Mouse (Mus musculus): ENCODE data around the gene Il12rb1. TPM values are rescaled to one million over a fixed set of nuclear protein-coding genes. Genes with fewer than 3 reads are reported as not detected.

The Il12rb1 gene
- polyA plus RNA-seq (2014; fragmentation: Illumina TruSeq; extraction: RNeasy Lipid Tissue Mini Kit (QIAGEN cat#74804); ENCODE audit: low replicate concordance) = not detected

GRCm38 (mm10) chr8:70808239-70808638 is at the start of gene Il12rb1:
Il12rb1 (plus strand) TSS chr8:70808449.

GRCm38 (mm10) chr8:70760775-70761406 is 47.4 kb upstream of the Il12rb1 start, which contains the start of gene Mpv17l2:
Mpv17l2 (minus strand) TSS chr8:70760946.

GRCm38 (mm10) chr8:70776496-70777444 is 31.5 kb upstream of the Il12rb1 start, which contains the start of gene Pik3r2:
Pik3r2 (minus strand) TSS chr8:70776713.

GRCm38 (mm10) chr8:70804481-70805206 is 3.6 kb upstream of the Il12rb1 start, which contains the start of gene Mast3:
Mast3 (minus strand) TSS chr8:70805054.

GRCm38 (mm10) chr8:70839408-70840351 is 31.4 kb downstream of the Il12rb1 start, which contains the start of gene Arrdc2:
Arrdc2 (minus strand) TSS chr8:70839720.

GRCm38 (mm10) chr8:70862824-70863641 is 54.8 kb downstream of the Il12rb1 start, which contains the start of gene Kcnn1:
Kcnn1 (minus strand) TSS chr8:70863258.

Other genes with a start within 250 kb of the Il12rb1 start
- not detected for gene Isyna1, start 214.1 kb upstream of the Il12rb1 start, polyA plus RNA-seq (2014; fragmentation: Illumina TruSeq; extraction: RNeasy Lipid Tissue Mini Kit (QIAGEN cat#74804); ENCODE audit: low replicate concordance)
- gene Ssbp4, start 199.6 kb upstream of the Il12rb1 start, polyA plus RNA-seq (2014; fragmentation: Illumina TruSeq; extraction: RNeasy Lipid Tissue Mini Kit (QIAGEN cat#74804); ENCODE audit: low replicate concordance) = not detected
- not detected for gene Lrrc25, start 192.3 kb upstream of the Il12rb1 start, polyA plus RNA-seq (2014; fragmentation: Illumina TruSeq; extraction: RNeasy Lipid Tissue Mini Kit (QIAGEN cat#74804); ENCODE audit: low replicate concordance)
- not detected for gene Gdf15, start 176.0 kb upstream of the Il12rb1 start, polyA plus RNA-seq (2014; fragmentation: Illumina TruSeq; extraction: RNeasy Lipid Tissue Mini Kit (QIAGEN cat#74804); ENCODE audit: low replicate concordance)
- gene Pgpep1, start 148.1 kb upstream of the Il12rb1 start, polyA plus RNA-seq (2014; fragmentation: Illumina TruSeq; extraction: RNeasy Lipid Tissue Mini Kit (QIAGEN cat#74804); ENCODE audit: low replicate concordance) = 22.3 TPM
- not detected for gene Lsm4, start 135.2 kb upstream of the Il12rb1 start, polyA plus RNA-seq (2014; fragmentation: Illumina TruSeq; extraction: RNeasy Lipid Tissue Mini Kit (QIAGEN cat#74804); ENCODE audit: low replicate concordance)
- gene Jund, start 109.5 kb upstream of the Il12rb1 start, polyA plus RNA-seq (2014; fragmentation: Illumina TruSeq; extraction: RNeasy Lipid Tissue Mini Kit (QIAGEN cat#74804); ENCODE audit: low replicate concordance) = 15.4 TPM
- not detected for gene Iqcn, start 105.0 kb upstream of the Il12rb1 start, polyA plus RNA-seq (2014; fragmentation: Illumina TruSeq; extraction: RNeasy Lipid Tissue Mini Kit (QIAGEN cat#74804); ENCODE audit: low replicate concordance)
- gene Gm3336, start 89.9 kb upstream of the Il12rb1 start, polyA plus RNA-seq (2014; fragmentation: Illumina TruSeq; extraction: RNeasy Lipid Tissue Mini Kit (QIAGEN cat#74804); ENCODE audit: low replicate concordance) = 3.4 TPM
- not detected for gene Pde4c, start 84.7 kb upstream of the Il12rb1 start, polyA plus RNA-seq (2014; fragmentation: Illumina TruSeq; extraction: RNeasy Lipid Tissue Mini Kit (QIAGEN cat#74804); ENCODE audit: low replicate concordance)
- gene Rab3a, start 53.8 kb upstream of the Il12rb1 start, polyA plus RNA-seq (2014; fragmentation: Illumina TruSeq; extraction: RNeasy Lipid Tissue Mini Kit (QIAGEN cat#74804); ENCODE audit: low replicate concordance) = 0.97 TPM
- 0.48 TPM for gene Mpv17l2, start 47.5 kb upstream of the Il12rb1 start, polyA plus RNA-seq (2014; fragmentation: Illumina TruSeq; extraction: RNeasy Lipid Tissue Mini Kit (QIAGEN cat#74804); ENCODE audit: low replicate concordance)
- 0.45 TPM for gene Pik3r2, start 31.7 kb upstream of the Il12rb1 start, polyA plus RNA-seq (2014; fragmentation: Illumina TruSeq; extraction: RNeasy Lipid Tissue Mini Kit (QIAGEN cat#74804); ENCODE audit: low replicate concordance)
- 1.1 TPM for gene Mast3, start 3.4 kb upstream of the Il12rb1 start, polyA plus RNA-seq (2014; fragmentation: Illumina TruSeq; extraction: RNeasy Lipid Tissue Mini Kit (QIAGEN cat#74804); ENCODE audit: low replicate concordance)
- gene Arrdc2, start 31.3 kb downstream of the Il12rb1 start, polyA plus RNA-seq (2014; fragmentation: Illumina TruSeq; extraction: RNeasy Lipid Tissue Mini Kit (QIAGEN cat#74804); ENCODE audit: low replicate concordance) = not detected
- gene Kcnn1, start 54.8 kb downstream of the Il12rb1 start, polyA plus RNA-seq (2014; fragmentation: Illumina TruSeq; extraction: RNeasy Lipid Tissue Mini Kit (QIAGEN cat#74804); ENCODE audit: low replicate concordance) = not detected
- not detected for gene Ccdc124, start 65.5 kb downstream of the Il12rb1 start, polyA plus RNA-seq (2014; fragmentation: Illumina TruSeq; extraction: RNeasy Lipid Tissue Mini Kit (QIAGEN cat#74804); ENCODE audit: low replicate concordance)
- not detected for gene Slc5a5, start 84.3 kb downstream of the Il12rb1 start, polyA plus RNA-seq (2014; fragmentation: Illumina TruSeq; extraction: RNeasy Lipid Tissue Mini Kit (QIAGEN cat#74804); ENCODE audit: low replicate concordance)
- gene Rpl18a, start 89.0 kb downstream of the Il12rb1 start, polyA plus RNA-seq (2014; fragmentation: Illumina TruSeq; extraction: RNeasy Lipid Tissue Mini Kit (QIAGEN cat#74804); ENCODE audit: low replicate concordance) = 7.8 TPM
- 0.85 TPM for gene Map1s, start 97.5 kb downstream of the Il12rb1 start, polyA plus RNA-seq (2014; fragmentation: Illumina TruSeq; extraction: RNeasy Lipid Tissue Mini Kit (QIAGEN cat#74804); ENCODE audit: low replicate concordance)